Mouse (Mus musculus): ENCODE measurements around the gene Mlf1. TPM values are rescaled to one million over a fixed set of nuclear protein-coding genes. Genes with fewer than 3 reads are reported as not detected.

Gene Mlf1
- polyA plus RNA-seq (2014; fragmentation: Illumina TruSeq; extraction: RNeasy Lipid Tissue Mini Kit (QIAGEN cat#74804); ENCODE audit: low read depth, low replicate concordance): 0.57 TPM

DNA sequence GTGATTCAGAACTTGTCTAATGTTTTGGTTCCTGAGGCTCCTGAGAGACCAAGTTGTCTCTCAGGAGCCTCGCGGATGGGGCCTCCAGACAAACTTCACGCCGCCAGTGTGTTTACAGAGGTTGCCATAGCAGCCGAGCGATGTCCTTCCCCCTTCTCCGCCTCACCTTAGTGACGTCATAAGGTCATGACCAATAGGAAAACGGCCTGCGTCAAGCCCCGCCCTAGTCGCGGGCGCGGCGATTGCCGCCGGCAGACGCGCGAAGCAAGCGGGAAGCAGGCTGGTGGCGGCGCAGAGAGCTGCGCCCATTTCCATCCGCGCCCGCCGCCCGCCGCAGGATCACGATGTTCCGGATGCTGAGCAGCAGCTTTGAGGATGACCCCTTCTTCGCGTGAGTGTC is at the start of gene Mlf1:
Gene Mlf1, plus strand, starts transcription at position 226 of the 400 bp plus-strand sequence.

GRCm38 (mm10) chr3:67375063-67375462 is 1.2 kb downstream of the Mlf1 start, which contains the start of gene Gm17402:
Gene Gm17402 (minus strand): TSS chr3:67375163.

GRCm38 (mm10) chr3:67429999-67430380 is 56.1 kb downstream of the Mlf1 start, which contains the start of gene Gfm1:
Gene Gfm1 (plus strand): TSS chr3:67430096.

Other genes starting within 250 kb of the Mlf1 start
- gene Gm17402, start 1.1 kb downstream of the Mlf1 start, polyA plus RNA-seq (2014; fragmentation: Illumina TruSeq; extraction: RNeasy Lipid Tissue Mini Kit (QIAGEN cat#74804); ENCODE audit: low read depth, low replicate concordance): not detected
- gene Gfm1, start 56.0 kb downstream of the Mlf1 start, polyA plus RNA-seq (2014; fragmentation: Illumina TruSeq; extraction: RNeasy Lipid Tissue Mini Kit (QIAGEN cat#74804); ENCODE audit: low read depth, low replicate concordance): 56.5 TPM
- gene Lxn, start 89.8 kb downstream of the Mlf1 start, polyA plus RNA-seq (2014; fragmentation: Illumina TruSeq; extraction: RNeasy Lipid Tissue Mini Kit (QIAGEN cat#74804); ENCODE audit: low read depth, low replicate concordance): 32.0 TPM
- 0.44 TPM for gene Rarres1, start 141.4 kb downstream of the Mlf1 start, polyA plus RNA-seq (2014; fragmentation: Illumina TruSeq; extraction: RNeasy Lipid Tissue Mini Kit (QIAGEN cat#74804); ENCODE audit: low read depth, low replicate concordance)
- gene Mfsd1, start 208.6 kb downstream of the Mlf1 start, polyA plus RNA-seq (2014; fragmentation: Illumina TruSeq; extraction: RNeasy Lipid Tissue Mini Kit (QIAGEN cat#74804); ENCODE audit: low read depth, low replicate concordance): 144 TPM